Comparison of ENCODE assay signal across 13 mouse cellular contexts in genomic region chr14:71249387-71249965, GRCm38 (mm10).
DNase-seq lines count a peak whose midpoint lies in the region; ATAC-seq and TF ChIP-seq lines count a peak whose summit lies in the region.
"Had no signal": no experiment of that assay in that cellular context is flagged by ENCODE, and none has a peak within 500 bp of the region (broad histone marks: within the 10 kb centered on the region; RNA-seq: fewer than 3 reads in every experiment).

No protein-coding gene starts in this region.

- no peak for TF ChIP-seq EP300 in MEL (IDR thresholded peaks at IDR 0.05; ENCODE audit: low read depth in 1 of 2, low read length in 2 of 2)

- H3K27me3 ChIP-seq in MEL (ENCODE audit: control insufficient read depth in 1 of 2, insufficient read depth in 2 of 2, low read length in 2 of 2) = no peaks in the 10 kb centered on the region; a peak in 1 of 4 replicates
- no peaks in the 10 kb centered on the region for H3K27me3 ChIP-seq in forebrain, embryonic 15.5 days
- no peaks in the 10 kb centered on the region for H3K27me3 ChIP-seq in intestine, embryonic 15.5 days (replicated peaks)
- H3K27me3 ChIP-seq: Patski had no signal

- no peak overlapping the region for H3K27ac ChIP-seq in MEL (ENCODE audit: control insufficient read depth, low read depth, low read length)
- H3K27ac ChIP-seq in forebrain, embryonic 15.5 days (replicated peaks) = 0 out of 2 replicates have a peak overlapping the region, but pooled peaks have one; percentile 0
- no peak overlapping the region for H3K27ac ChIP-seq in intestine, embryonic 15.5 days
- H3K27ac ChIP-seq in layer of hippocampus, adult 2 months = no peak overlapping the region
- H3K27ac ChIP-seq: heart, adult 2 months; left cerebral cortex, adult 2 months had no signal

- 29% methylated on average over 7 of the region's 7 CpGs for WGBS in forebrain, embryonic 15.5 days
- 43% methylated on average over 7 of the region's 7 CpGs for WGBS in intestine, embryonic 15.5 days

- TF ChIP-seq CTCF in MEL (IDR thresholded peaks at IDR 0.05 in 2 of 3, conservative IDR thresholded peaks at IDR 0.05 in 1 of 3; ENCODE audit: control insufficient read depth in 1 of 3, insufficient read depth in 1 of 3, low read depth in 2 of 3, low read length in 3 of 3, poor library complexity in 1 of 3, severe bottlenecking in 1 of 3) = no peak
- TF ChIP-seq CTCF in layer of hippocampus, adult 2 months (conservative IDR thresholded peaks at IDR 0.05) = no peak

- no peaks in the 10 kb centered on the region for H3K9me3 ChIP-seq in MEL (replicated peaks; ENCODE audit: insufficient read depth, low read length)
- no peaks in the 10 kb centered on the region for H3K9me3 ChIP-seq in forebrain, embryonic 15.5 days
- no peaks in the 10 kb centered on the region for H3K9me3 ChIP-seq in intestine, embryonic 15.5 days

- H3K79me2 ChIP-seq in MEL (ENCODE audit: control insufficient read depth, insufficient read depth, low read length, poor library complexity) = no peaks in the 10 kb centered on the region

- no peak overlapping the region for H3K9ac ChIP-seq in MEL (ENCODE audit: control insufficient read depth, low read depth, low read length, poor library complexity, severe bottlenecking)
- no peak overlapping the region for H3K9ac ChIP-seq in forebrain, embryonic 15.5 days (replicated peaks)
- no peak overlapping the region for H3K9ac ChIP-seq in intestine, embryonic 15.5 days

- TF ChIP-seq POLR2A in MEL (IDR thresholded peaks at IDR 0.05; ENCODE audit: control insufficient read depth in 1 of 2, insufficient read depth in 1 of 2, low read depth in 1 of 2, low read length in 2 of 2, poor library complexity in 1 of 2) = no peak

- no peaks in the 10 kb centered on the region for H3K36me3 ChIP-seq in MEL (ENCODE audit: control insufficient read depth in 1 of 2, insufficient read depth in 2 of 2, low read length in 2 of 2)
- H3K36me3 ChIP-seq in forebrain, embryonic 15.5 days = no peaks in the 10 kb centered on the region
- no peaks in the 10 kb centered on the region for H3K36me3 ChIP-seq in intestine, embryonic 15.5 days

- peaks cover 0 to 3% of the 10 kb centered on the region in 2 experiments; a peak in 1 of 4 replicates for H3K4me1 ChIP-seq in MEL (ENCODE audit: control insufficient read depth in 1 of 2, insufficient read depth in 2 of 2, low read length in 2 of 2)
- H3K4me1 ChIP-seq in forebrain, embryonic 15.5 days = peaks cover 6% of the 10 kb centered on the region
- H3K4me1 ChIP-seq in intestine, embryonic 15.5 days (replicated peaks) = 0 out of 2 replicates have a peak, but pooled peaks cover 4% of the 10 kb centered on the region

- DNase-seq in cerebellum, postnatal 10 days = peak; percentile 87 to 88
- DNase-seq in cerebellum, adult 8-10 months = no peak
- peak; percentile 42 for DNase-seq in MEL (ENCODE audit: low read depth, low spot score)
- DNase-seq in layer of hippocampus, adult 2 months (ENCODE audit: low spot score in 2 of 2) = no peak
- no peak for DNase-seq in kidney, adult 9 months
- DNase-seq: heart, adult 2 months; right cerebral cortex, adult 18-20 months had no signal

- no peak for TF ChIP-seq RAD21 in MEL (IDR thresholded peaks at IDR 0.05; ENCODE audit: low read depth, low read length)

- H3K4me3 ChIP-seq in MEL (ENCODE audit: control insufficient read depth in 1 of 2, insufficient read depth in 1 of 2, low read depth in 2 of 2, low read length in 2 of 2) = no peak overlapping the region
- H3K4me3 ChIP-seq in forebrain, embryonic 15.5 days = no peak overlapping the region
- H3K4me3 ChIP-seq in intestine, embryonic 15.5 days (replicated peaks) = no peak overlapping the region
- H3K4me3 ChIP-seq in layer of hippocampus, adult 2 months = no peak overlapping the region
- H3K4me3 ChIP-seq: heart, adult 2 months; left cerebral cortex, adult 2 months had no signal

- peak; percentile 80 for ATAC-seq in forebrain, embryonic 15.5 days (replicated peaks)
- peak; percentile 93 for ATAC-seq in megakaryocyte progenitor cell, adult 5-6 weeks (replicated peaks; ENCODE audit: poor library complexity)
- ATAC-seq in intestine, embryonic 15.5 days = no peak
- ATAC-seq: intestine, embryonic 16.5 days; Patski had no signal

- no peak overlapping the region for H3K4me2 ChIP-seq in forebrain, embryonic 15.5 days (replicated peaks)
- H3K4me2 ChIP-seq in intestine, embryonic 15.5 days (replicated peaks) = no peak overlapping the region

TF ChIP-seq in MEL, 35 proteins besides CTCF, POLR2A, EP300 and RAD21:
- TF ChIP-seq KAT2A (conservative IDR thresholded peaks at IDR 0.05; ENCODE audit: low read depth, low read length) = no peak
- no peak for TF ChIP-seq TCF12 (IDR thresholded peaks at IDR 0.05; ENCODE audit: low read depth, low read length)
- peak; percentile 71 for TF ChIP-seq TAL1 (IDR thresholded peaks at IDR 0.05; ENCODE audit: low read length)
- no peak for TF ChIP-seq MXI1 (IDR thresholded peaks at IDR 0.05; ENCODE audit: low read depth, low read length)
- TF ChIP-seq ELF1 (IDR thresholded peaks at IDR 0.05; ENCODE audit: low read depth, low read length) = no peak
- TF ChIP-seq ZNF384 (IDR thresholded peaks at IDR 0.05; ENCODE audit: low read depth, low read length) = no peak
- TF ChIP-seq RCOR1 (IDR thresholded peaks at IDR 0.05; ENCODE audit: low read depth, low read length) = peak; percentile 61; the same call in 1 of the 2 replicates
- no peak for TF ChIP-seq SIN3A (IDR thresholded peaks at IDR 0.05; ENCODE audit: low read length)
- no peak for TF ChIP-seq ZKSCAN1 (IDR thresholded peaks at IDR 0.05; ENCODE audit: low read depth, low read length)

Comparison
In these comparisons a context has a peak if more than half of its experiments do, and no peak if none do; other contexts are left out.
1. DNase-seq: peak in cerebellum, postnatal 10 days (2 of 2) and MEL (single experiment); none in cerebellum, adult 8-10 months (single experiment), layer of hippocampus, adult 2 months (0 of 2) and kidney, adult 9 months (single experiment).